Mouse (Mus musculus): ENCODE measurements around the gene Stk38. TPM values are rescaled to one million over a fixed set of nuclear protein-coding genes. Genes with fewer than 3 reads are reported as not detected.
A peak's percentile ranks its signal among the peaks of the same experiment; 100 is the strongest.

Gene Stk38
- polyA plus RNA-seq, 1 experiment from 2014 or later = 93.7 TPM

- peaks cover 14% of the 10 kb centered on the region for H3K4me1 ChIP-seq
- H3K9me3 ChIP-seq = no peaks in the 10 kb centered on the region
- H3K27me3 ChIP-seq (ENCODE audit: insufficient read depth, poor library complexity, severe bottlenecking) = no peaks in the 10 kb centered on the region
- WGBS = 70% methylated on average over 6 of the region's 6 CpGs
- H3K4me3 ChIP-seq = no peak overlapping the region
- H3K36me3 ChIP-seq = no peaks in the 10 kb centered on the region
- DNase-seq (ENCODE audit: low spot score) = no peak
- H3K27ac ChIP-seq = no peak overlapping the region
Measured at GRCm38 (mm10) chr17:28922096-28922495, 85.7 kb downstream of the Stk38 start.

GRCm38 (mm10) chr17:28921086-28921485, 86.7 kb downstream of the Stk38 start:
- peak overlapping the region; percentile 70; the same call in 1 of the 2 replicates for H3K27ac ChIP-seq
- no peaks in the 10 kb centered on the region for H3K36me3 ChIP-seq
- H3K4me1 ChIP-seq = peaks cover 8% of the 10 kb centered on the region
- no peaks in the 10 kb centered on the region for H3K27me3 ChIP-seq (ENCODE audit: insufficient read depth, poor library complexity, severe bottlenecking)
- 21% methylated on average over 8 of the region's 8 CpGs for WGBS
- H3K4me3 ChIP-seq = peak overlapping the region; percentile 7; the same call in 1 of the 2 replicates
- no peaks in the 10 kb centered on the region for H3K9me3 ChIP-seq
- no peak for DNase-seq (ENCODE audit: low spot score)

Other genes with a start within 250 kb of the Stk38 start
- 5.3 and 13.6 TPM in 2 replicates for gene Mapk13, start 238.7 kb downstream of the Stk38 start, polyA plus RNA-seq (2016; fragmentation: Nextera tagmentation; extraction: Ambion mirVana)
- 14.1 and 14.5 TPM in 2 replicates for gene Brpf3, start 206.9 kb downstream of the Stk38 start, polyA plus RNA-seq (2016; fragmentation: Nextera tagmentation; extraction: Ambion mirVana)
- gene Pnpla1, start 149.6 kb downstream of the Stk38 start, polyA plus RNA-seq (2016; fragmentation: Nextera tagmentation; extraction: Ambion mirVana) = not detected in 2 replicates
- 0.13 and 0.25 TPM in 2 replicates for gene 4930539E08Rik, start 92.7 kb downstream of the Stk38 start, polyA plus RNA-seq (2016; fragmentation: Nextera tagmentation; extraction: Ambion mirVana)
- gene Pxt1, start 64.2 kb downstream of the Stk38 start, polyA plus RNA-seq (2016; fragmentation: Nextera tagmentation; extraction: Ambion mirVana) = 0.21 and 0.26 TPM in 2 replicates
- gene Kctd20, start 56.0 kb downstream of the Stk38 start, polyA plus RNA-seq (2016; fragmentation: Nextera tagmentation; extraction: Ambion mirVana) = 80.3 and 85.4 TPM in 2 replicates
- gene Srsf3, start 24.6 kb upstream of the Stk38 start, polyA plus RNA-seq (2016; fragmentation: Nextera tagmentation; extraction: Ambion mirVana) = 433 and 498 TPM in 2 replicates
- gene Cdkn1a, start 83.0 kb upstream of the Stk38 start, polyA plus RNA-seq (2016; fragmentation: Nextera tagmentation; extraction: Ambion mirVana) = 31.3 and 33.1 TPM in 2 replicates
- gene Rab44, start 106.2 kb upstream of the Stk38 start, polyA plus RNA-seq (2016; fragmentation: Nextera tagmentation; extraction: Ambion mirVana) = 0.23 and 0.48 TPM in 2 replicates
- gene Cpne5, start 230.2 kb upstream of the Stk38 start, polyA plus RNA-seq (2016; fragmentation: Nextera tagmentation; extraction: Ambion mirVana) = 18.0 and 23.3 TPM in 2 replicates